Mouse (Mus musculus): ENCODE measurements at regions not wholly inside any gene's neighbourhood (a gene's known extent, or its start where the extent isn't known, plus 50 kb on each side); places are given as distances from the start of the nearest gene placed in this dataset.

DNA sequence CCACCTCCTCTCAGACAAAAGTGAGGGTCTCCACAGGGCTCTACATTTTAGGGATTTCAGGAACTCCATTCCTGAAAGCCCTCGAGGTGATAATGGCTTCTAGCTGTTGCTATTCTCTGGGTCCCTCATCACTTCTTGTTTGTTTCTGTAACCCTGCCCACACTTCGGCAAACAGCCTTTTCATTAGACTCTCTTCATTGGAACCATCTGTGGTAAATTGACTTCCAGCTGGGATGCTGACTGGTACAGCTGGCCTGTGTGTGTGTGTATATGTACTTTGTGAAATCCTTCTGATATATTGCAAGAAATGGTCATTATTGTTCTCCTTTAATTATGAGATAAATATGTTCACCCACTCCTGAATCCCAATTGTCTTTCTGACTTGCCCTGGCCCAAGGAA is 50.3 kb downstream of the Gm10192 start:
- Histone ChIP-seq H3K79me2 (ENCODE audit: control insufficient read depth, insufficient read depth, low read length) (no peaks in the 10 kb centered on the region), H3K27me3 (ENCODE audit: control insufficient read depth, insufficient read depth, low read length) (no peaks in the 10 kb centered on the region), H3K36me3 (ENCODE audit: control insufficient read depth, insufficient read depth, low read length) (no peaks in the 10 kb centered on the region), H3K4me3 (ENCODE audit: insufficient read depth, low read depth, low read length) (no peak overlapping the region), H3K9ac (ENCODE audit: low read depth, low read length) (no peak overlapping the region), H3K27ac (replicated peaks; ENCODE audit: insufficient read depth, low read depth, low read length) (no peak overlapping the region), H3K4me1 (ENCODE audit: control insufficient read depth, insufficient read depth, low read length) (no peaks in the 10 kb centered on the region)
- no peak for TF ChIP-seq CTCF (IDR thresholded peaks at IDR 0.05; ENCODE audit: low read depth, low read length)
- TF ChIP-seq POLR2A (IDR thresholded peaks at IDR 0.05; ENCODE audit: extremely low read depth, insufficient read depth, low read length) = no peak
- 49% methylated on average over 2 of the region's 2 CpGs for WGBS
- no peak for DNase-seq (ENCODE audit: extremely low read depth, low read depth, low spot score)

DNA sequence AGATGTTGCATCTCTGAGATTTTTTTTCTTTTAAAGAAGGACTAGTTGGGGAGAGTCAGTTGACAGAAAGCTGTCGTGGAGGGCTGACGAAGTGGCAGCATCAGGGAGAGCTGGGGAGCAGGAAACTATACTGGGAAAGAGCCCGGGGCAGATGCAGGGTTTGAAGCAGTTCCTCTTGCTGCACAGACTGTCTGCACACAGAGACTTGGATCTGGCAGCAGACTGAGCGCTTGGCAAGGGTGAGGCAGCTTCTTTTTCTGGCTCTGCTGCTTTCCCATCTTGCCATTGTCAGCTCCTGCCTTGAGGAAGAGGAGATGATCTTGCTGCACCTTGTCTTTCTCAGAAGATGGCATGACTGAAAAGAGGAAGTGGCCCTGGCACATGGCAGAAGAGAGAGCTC is 55.2 kb downstream of the Gm10192 start:
- no peaks in the 10 kb centered on the region for H3K36me3 ChIP-seq (ENCODE audit: control insufficient read depth, insufficient read depth, low read length)
- H3K9ac ChIP-seq (ENCODE audit: low read depth, low read length) = no peak overlapping the region
- no peak overlapping the region for H3K27ac ChIP-seq (replicated peaks; ENCODE audit: insufficient read depth, low read depth, low read length)
- H3K27me3 ChIP-seq (ENCODE audit: control insufficient read depth, insufficient read depth, low read length) = no peaks in the 10 kb centered on the region
- H3K4me3 ChIP-seq (ENCODE audit: insufficient read depth, low read depth, low read length) = no peak overlapping the region
- WGBS = 76% methylated on average over 4 of the region's 4 CpGs
- no peaks in the 10 kb centered on the region for H3K4me1 ChIP-seq (ENCODE audit: control insufficient read depth, insufficient read depth, low read length)
- DNase-seq (ENCODE audit: extremely low read depth, low read depth, low spot score) = no peak
- TF ChIP-seq CTCF (IDR thresholded peaks at IDR 0.05; ENCODE audit: low read depth, low read length) = no peak
- TF ChIP-seq POLR2A (IDR thresholded peaks at IDR 0.05; ENCODE audit: extremely low read depth, insufficient read depth, low read length) = no peak
- H3K79me2 ChIP-seq (ENCODE audit: control insufficient read depth, insufficient read depth, low read length) = no peaks in the 10 kb centered on the region

DNA sequence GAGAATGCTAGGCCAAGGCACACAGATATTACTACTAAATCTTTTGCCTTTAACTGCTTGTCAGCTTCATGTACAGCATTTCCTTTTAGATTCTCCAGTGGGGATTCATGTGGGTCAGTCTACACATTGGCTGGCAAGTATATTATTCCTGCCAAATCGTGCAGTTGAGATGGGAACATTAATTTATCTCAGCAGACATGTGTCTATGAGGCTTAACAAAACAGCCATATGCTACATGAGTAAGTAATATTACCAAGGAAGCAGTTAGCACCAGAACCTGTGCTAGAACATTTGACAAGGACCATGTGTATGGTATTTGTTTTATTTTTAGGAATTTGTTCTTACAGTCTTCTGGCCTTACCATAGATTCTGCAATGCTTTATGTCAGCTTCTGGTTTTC is 59.1 kb downstream of the Gm10192 start:
- Histone ChIP-seq H3K4me1 (ENCODE audit: control insufficient read depth, insufficient read depth, low read length) (no peaks in the 10 kb centered on the region), H3K9ac (ENCODE audit: low read depth, low read length) (no peak overlapping the region), H3K36me3 (ENCODE audit: control insufficient read depth, insufficient read depth, low read length) (no peaks in the 10 kb centered on the region), H3K27ac (replicated peaks; ENCODE audit: insufficient read depth, low read depth, low read length) (no peak overlapping the region), H3K27me3 (ENCODE audit: control insufficient read depth, insufficient read depth, low read length) (no peaks in the 10 kb centered on the region), H3K4me3 (ENCODE audit: insufficient read depth, low read depth, low read length) (no peak overlapping the region), H3K79me2 (ENCODE audit: control insufficient read depth, insufficient read depth, low read length) (no peaks in the 10 kb centered on the region)
- WGBS = 63% methylated on average over 1 of the region's 1 CpGs
- DNase-seq (ENCODE audit: extremely low read depth, low read depth, low spot score) = no peak
- TF ChIP-seq POLR2A (IDR thresholded peaks at IDR 0.05; ENCODE audit: extremely low read depth, insufficient read depth, low read length) (no peak), CTCF (IDR thresholded peaks at IDR 0.05; ENCODE audit: low read depth, low read length) (no peak)

- Histone ChIP-seq H3K36me3 (ENCODE audit: control insufficient read depth, insufficient read depth, low read length) (no peaks in the 10 kb centered on the region), H3K4me3 (ENCODE audit: insufficient read depth, low read depth, low read length) (no peak overlapping the region), H3K4me1 (ENCODE audit: control insufficient read depth, insufficient read depth, low read length) (no peaks in the 10 kb centered on the region), H3K79me2 (ENCODE audit: control insufficient read depth, insufficient read depth, low read length) (no peaks in the 10 kb centered on the region), H3K27me3 (ENCODE audit: control insufficient read depth, insufficient read depth, low read length) (no peaks in the 10 kb centered on the region), H3K27ac (replicated peaks; ENCODE audit: insufficient read depth, low read depth, low read length) (no peak overlapping the region), H3K9ac (ENCODE audit: low read depth, low read length) (no peak overlapping the region)
- TF ChIP-seq POLR2A (IDR thresholded peaks at IDR 0.05; ENCODE audit: extremely low read depth, insufficient read depth, low read length) (no peak), CTCF (IDR thresholded peaks at IDR 0.05; ENCODE audit: low read depth, low read length) (no peak)
- 86% methylated on average over 2 of the region's 2 CpGs for WGBS
- no peak for DNase-seq (ENCODE audit: extremely low read depth, low read depth, low spot score)
These were observed 61.0 kb downstream of the Gm10192 start for GRCm38 (mm10) chr4:97121952-97122351.

- Histone ChIP-seq H3K27me3 (ENCODE audit: control insufficient read depth, insufficient read depth, low read length) (no peaks in the 10 kb centered on the region), H3K4me1 (ENCODE audit: control insufficient read depth, insufficient read depth, low read length) (no peaks in the 10 kb centered on the region), H3K4me3 (ENCODE audit: insufficient read depth, low read depth, low read length) (no peak overlapping the region), H3K79me2 (ENCODE audit: control insufficient read depth, insufficient read depth, low read length) (no peaks in the 10 kb centered on the region), H3K9ac (ENCODE audit: low read depth, low read length) (no peak overlapping the region), H3K36me3 (ENCODE audit: control insufficient read depth, insufficient read depth, low read length) (no peaks in the 10 kb centered on the region), H3K27ac (replicated peaks; ENCODE audit: insufficient read depth, low read depth, low read length) (no peak overlapping the region)
- WGBS = 77% methylated on average over 2 of the region's 2 CpGs
- TF ChIP-seq POLR2A (IDR thresholded peaks at IDR 0.05; ENCODE audit: extremely low read depth, insufficient read depth, low read length) (no peak), CTCF (IDR thresholded peaks at IDR 0.05; ENCODE audit: low read depth, low read length) (no peak)
- no peak for DNase-seq (ENCODE audit: extremely low read depth, low read depth, low spot score)
These were observed 63.5 kb downstream of the Gm10192 start for GRCm38 (mm10) chr4:97119459-97119858.

GRCm38 (mm10) chr4:97117016-97117415 is 66.0 kb downstream of the Gm10192 start:
- Histone ChIP-seq H3K36me3 (ENCODE audit: control insufficient read depth, insufficient read depth, low read length) (no peaks in the 10 kb centered on the region), H3K79me2 (ENCODE audit: control insufficient read depth, insufficient read depth, low read length) (no peaks in the 10 kb centered on the region), H3K4me1 (ENCODE audit: control insufficient read depth, insufficient read depth, low read length) (no peaks in the 10 kb centered on the region), H3K9ac (ENCODE audit: low read depth, low read length) (no peak overlapping the region), H3K4me3 (ENCODE audit: insufficient read depth, low read depth, low read length) (no peak overlapping the region), H3K27me3 (ENCODE audit: control insufficient read depth, insufficient read depth, low read length) (no peaks in the 10 kb centered on the region), H3K27ac (replicated peaks; ENCODE audit: insufficient read depth, low read depth, low read length) (no peak overlapping the region)
- 67% methylated on average over 1 of the region's 1 CpGs for WGBS
- TF ChIP-seq CTCF (IDR thresholded peaks at IDR 0.05; ENCODE audit: low read depth, low read length) = no peak
- TF ChIP-seq POLR2A (IDR thresholded peaks at IDR 0.05; ENCODE audit: extremely low read depth, insufficient read depth, low read length) = no peak
- DNase-seq (ENCODE audit: extremely low read depth, low read depth, low spot score) = no peak

Measured in liver, adult 2 months (tissue).